Mouse (Mus musculus) testis, postnatal 10 days (tissue): ENCODE data around the gene Olfr1465.

Experiments
- DNase-seq: peaks from one replicate; pipeline ENCODE4 v3.0.0; 2021; ENCODE audit warnings: low spot score

Olfr1465 gene

GRCm38 (mm10) chr19:13315441-13315840, at the start of gene Olfr1465:
Gene Olfr1465 (minus strand): TSS chr19:13315541.
- DNase-seq: no peak

GRCm38 (mm10) chr19:13361936-13362335, 46.6 kb upstream of the Olfr1465 start, which contains the start of gene Olfr1467:
Gene Olfr1467 (plus strand): TSS chr19:13362236.
- DNase-seq: no peak

GRCm38 (mm10) chr19:13338562-13338961, 23.2 kb upstream of the Olfr1465 start, which contains the start of gene Olfr1466:
Gene Olfr1466 (plus strand): TSS chr19:13338862.
- no peak for DNase-seq
